Mouse (Mus musculus): ENCODE measurements around the gene Flnb. TPM values are rescaled to one million over a fixed set of nuclear protein-coding genes. Genes with fewer than 3 reads are reported as not detected.

Flnb gene
- total RNA-seq, 2 experiments from 2014 or later = 20.7 to 44.9 TPM

Other genes with a start within 250 kb of the Flnb start
- 1 to 10 TPM; 3.9 to 5.5 TPM for gene Gm3558, start 249.4 kb upstream of the Flnb start, total RNA-seq (2021)
- gene Gm10338, start 222.4 kb upstream of the Flnb start, total RNA-seq (2021) = not detected
- not detected for gene Gm10128, start 174.0 kb upstream of the Flnb start, total RNA-seq (2021)
- not detected for gene Gm26661, start 26.4 kb upstream of the Flnb start, total RNA-seq (2021)
- not detected for gene Gm45521, start 139.3 kb downstream of the Flnb start, total RNA-seq (2021)
- not detected for gene Dnase1l3, start 176.6 kb downstream of the Flnb start, total RNA-seq (2021)
- gene Abhd6, start 184.9 kb downstream of the Flnb start, total RNA-seq (2021) = 10 to 100 TPM; 63.4 to 74.0 TPM